Mouse (Mus musculus) cerebellum, adult 2 months (tissue): ENCODE measurements at regions not wholly inside any gene's neighbourhood (a gene's known extent, or its start where the extent isn't known, plus 50 kb on each side); places are given as distances from the start of the nearest gene placed in this dataset.

Source experiments
- DNase-seq, 2 experiments: peaks; one replicate each; pipeline ENCODE4 v3.0.0; 2021
- H3K27ac ChIP-seq: fragments of 200-500 bp; 2 replicates; pipeline ENCODE4 v1.5.1; 2012; ENCODE audit warnings: low read length, control low read depth, inconsistent platforms; ENCODE audit not compliant: insufficient read depth
- H3K27me3 ChIP-seq: fragments of 200-500 bp; 2 replicates; pipeline ENCODE4 v1.6.1; 2012; ENCODE audit warnings: inconsistent platforms, mild to moderate bottlenecking, low read length, moderate library complexity; ENCODE audit not compliant: control insufficient read depth, insufficient read depth
- H3K4me1 ChIP-seq: fragments of 200-500 bp; 2 replicates; pipeline ENCODE4 v1.6.1; 2011; ENCODE audit warnings: low read length; ENCODE audit not compliant: control insufficient read depth, insufficient read depth
- H3K4me3 ChIP-seq: fragments of 200-500 bp; replicated peaks from 2 replicates; pipeline ENCODE3; 2011; ENCODE audit warnings: mild to moderate bottlenecking, low read depth, low read length, control low read depth; ENCODE audit not compliant: insufficient read depth
- CTCF ChIP-seq: fragments of 200-500 bp; IDR thresholded peaks from 2 replicates; pipeline ENCODE4 v1.5.1; 2011; ENCODE audit warnings: low read depth, mild to moderate bottlenecking, control low read depth, low read length, moderate library complexity, borderline replicate concordance; ENCODE audit not compliant: insufficient read depth
- POLR2A ChIP-seq: fragments of 200-500 bp; IDR thresholded peaks from 2 replicates; pipeline ENCODE4 v1.6.1; 2011; ENCODE audit warnings: low read length, control low read depth, borderline replicate concordance; ENCODE audit not compliant: insufficient read depth
- WGBS: fragments of 180-500 bp; shearing (Covaris S2); methylation state at CpG from one replicate; pipeline ENCODE4 v1.1.7; 2018; 5-methylcytosine and 5-hydroxymethylcytosine counted together

GRCm38 (mm10) chr17:88362404-88362803 is 78.1 kb upstream of the Foxn2 start:
- Histone ChIP-seq H3K4me1 (peaks cover 5% of the 10 kb centered on the region), H3K4me3 (no peak overlapping the region), H3K27ac (no peak overlapping the region), H3K27me3 (no peaks in the 10 kb centered on the region)
- peak in 1 of 2 experiments; percentile 7 for DNase-seq
- TF ChIP-seq POLR2A (no peak), CTCF (no peak)
- 93% methylated on average over 11 of the region's 11 CpGs for WGBS

GRCm38 (mm10) chr17:88367876-88368275 is 72.6 kb upstream of the Foxn2 start:
- no peaks in the 10 kb centered on the region for H3K27me3 ChIP-seq
- TF ChIP-seq CTCF = no peak
- 78% methylated on average over 5 of the region's 5 CpGs for WGBS
- no peak overlapping the region for H3K4me3 ChIP-seq
- peak in 1 of 2 experiments; percentile 5 for DNase-seq
- H3K4me1 ChIP-seq = peaks cover 3% of the 10 kb centered on the region; the same call in 1 of the 2 replicates
- H3K27ac ChIP-seq = no peak overlapping the region

GRCm38 (mm10) chr17:88369971-88370370 is 70.5 kb upstream of the Foxn2 start:
- Histone ChIP-seq H3K27ac (no peak overlapping the region), H3K27me3 (no peaks in the 10 kb centered on the region), H3K4me3 (no peak overlapping the region), H3K4me1 (peaks cover 3% of the 10 kb centered on the region; the same call in 1 of the 2 replicates)
- 78% methylated on average over 8 of the region's 8 CpGs for WGBS
- TF ChIP-seq POLR2A (no peak), CTCF (no peak)
- peak in 1 of 2 experiments; percentile 8 for DNase-seq

- DNase-seq = peak; percentile 59 to 61
- peaks cover 3% of the 10 kb centered on the region; the same call in 1 of the 2 replicates for H3K4me1 ChIP-seq
- H3K27ac ChIP-seq = no peak overlapping the region
- 22% methylated on average over 9 of the region's 9 CpGs for WGBS
- TF ChIP-seq CTCF = no peak
- TF ChIP-seq POLR2A = no peak
- H3K27me3 ChIP-seq = no peaks in the 10 kb centered on the region
- H3K4me3 ChIP-seq = no peak overlapping the region
Observed at GRCm38 (mm10) chr17:88370676-88371075, 69.8 kb upstream of the Foxn2 start.

- Histone ChIP-seq H3K4me1 (peaks cover 5% of the 10 kb centered on the region), H3K27ac (no peak overlapping the region), H3K27me3 (no peaks in the 10 kb centered on the region), H3K4me3 (no peak overlapping the region)
- 93% methylated on average over 5 of the region's 5 CpGs for WGBS
- TF ChIP-seq CTCF (peak; percentile 35; the same call in 1 of the 2 replicates), POLR2A (no peak)
- DNase-seq = peak in 1 of 2 experiments; percentile 32
Observed at GRCm38 (mm10) chr17:88378505-88378904, 62.0 kb upstream of the Foxn2 start.

GRCm38 (mm10) chr17:88379389-88379788 is 61.1 kb upstream of the Foxn2 start:
- DNase-seq = peak in 1 of 2 experiments; percentile 2
- Histone ChIP-seq H3K27ac (no peak overlapping the region), H3K27me3 (no peaks in the 10 kb centered on the region), H3K4me3 (no peak overlapping the region), H3K4me1 (peaks cover 7% of the 10 kb centered on the region)
- TF ChIP-seq POLR2A = no peak
- no peak for TF ChIP-seq CTCF
- WGBS = 90% methylated on average over 5 of the region's 5 CpGs

- H3K27ac ChIP-seq = no peak overlapping the region
- no peak for DNase-seq
- WGBS = 67% methylated on average over 9 of the region's 9 CpGs
- no peaks in the 10 kb centered on the region for H3K27me3 ChIP-seq
- H3K4me1 ChIP-seq = peaks cover 10% of the 10 kb centered on the region
- H3K4me3 ChIP-seq = no peak overlapping the region
- peak; percentile 44; the same call in 1 of the 2 replicates for TF ChIP-seq CTCF
- TF ChIP-seq POLR2A = no peak
Observed at GRCm38 (mm10) chr17:88381106-88381505, 59.4 kb upstream of the Foxn2 start.

- Histone ChIP-seq H3K27ac (no peak overlapping the region), H3K27me3 (no peaks in the 10 kb centered on the region), H3K4me3 (no peak overlapping the region), H3K4me1 (peaks cover 22% of the 10 kb centered on the region)
- WGBS = 89% methylated on average over 4 of the region's 4 CpGs
- TF ChIP-seq CTCF (no peak), POLR2A (no peak)
- no peak for DNase-seq
Observed at GRCm38 (mm10) chr17:88383447-88383846, 57.1 kb upstream of the Foxn2 start.
